Mouse (Mus musculus): Measurements from ENCODE around the gene AC140267.1.

AC140267.1 gene

GRCm38 (mm10) chr15:80235535-80235934 lies at the start of gene AC140267.1:
Gene AC140267.1, plus strand, starts transcription at chr15:80235835.
- no peak for DNase-seq (ENCODE audit: low read depth)

- DNase-seq (ENCODE audit: low read depth) = no peak
Measured at GRCm38 (mm10) chr15:80188927-80189326, 46.7 kb upstream of the AC140267.1 start.

GRCm38 (mm10) chr15:80190075-80190474 lies 45.6 kb upstream of the AC140267.1 start:
- no peak for DNase-seq (ENCODE audit: low read depth)

GRCm38 (mm10) chr15:80191585-80192245 lies 43.9 kb upstream of the AC140267.1 start:
- DNase-seq (ENCODE audit: low read depth) = no peak

GRCm38 (mm10) chr15:80192246-80192585 lies 43.4 kb upstream of the AC140267.1 start:
- DNase-seq (ENCODE audit: low read depth) = no peak

GRCm38 (mm10) chr15:80192847-80193246 lies 42.8 kb upstream of the AC140267.1 start:
- DNase-seq (ENCODE audit: low read depth) = no peak

GRCm38 (mm10) chr15:80199556-80199955 lies 36.1 kb upstream of the AC140267.1 start:
- DNase-seq (ENCODE audit: low read depth) = no peak

GRCm38 (mm10) chr15:80202111-80202775 lies 33.4 kb upstream of the AC140267.1 start:
- DNase-seq (ENCODE audit: low read depth) = no peak

GRCm38 (mm10) chr15:80203406-80203805 lies 32.2 kb upstream of the AC140267.1 start:
- DNase-seq (ENCODE audit: low read depth) = peak; percentile 51

- no peak for DNase-seq (ENCODE audit: low read depth)
Measured at GRCm38 (mm10) chr15:80206057-80206565, 29.5 kb upstream of the AC140267.1 start.

- no peak for DNase-seq (ENCODE audit: low read depth)
Measured at GRCm38 (mm10) chr15:80208446-80208845, 27.2 kb upstream of the AC140267.1 start.

- DNase-seq (ENCODE audit: low read depth) = no peak
Measured at GRCm38 (mm10) chr15:80213688-80214087, 21.9 kb upstream of the AC140267.1 start.

GRCm38 (mm10) chr15:80215716-80216479 lies 19.7 kb upstream of the AC140267.1 start:
- no peak for DNase-seq (ENCODE audit: low read depth)

- no peak for DNase-seq (ENCODE audit: low read depth)
Measured at GRCm38 (mm10) chr15:80216480-80216820, 19.2 kb upstream of the AC140267.1 start.

GRCm38 (mm10) chr15:80217476-80217875 lies 18.2 kb upstream of the AC140267.1 start:
- no peak for DNase-seq (ENCODE audit: low read depth)

GRCm38 (mm10) chr15:80219211-80219610 lies 16.4 kb upstream of the AC140267.1 start:
- DNase-seq (ENCODE audit: low read depth) = peak; percentile 53

- DNase-seq (ENCODE audit: low read depth) = no peak
Measured at GRCm38 (mm10) chr15:80219705-80220657, 15.7 kb upstream of the AC140267.1 start.

- DNase-seq (ENCODE audit: low read depth) = no peak
Measured at GRCm38 (mm10) chr15:80221031-80221430, 14.6 kb upstream of the AC140267.1 start.

GRCm38 (mm10) chr15:80223751-80224150 lies 11.9 kb upstream of the AC140267.1 start:
- no peak for DNase-seq (ENCODE audit: low read depth)

- peak; percentile 81 for DNase-seq (ENCODE audit: low read depth)
Measured at GRCm38 (mm10) chr15:80225208-80225607, 10.4 kb upstream of the AC140267.1 start.

- DNase-seq (ENCODE audit: low read depth) = peak; percentile 66
Measured at GRCm38 (mm10) chr15:80225796-80226195, 9.8 kb upstream of the AC140267.1 start.

All from c-Kit-positive CD71-negative TER-119-negative erythroid progenitor cells, embryonic 14.5 days (primary cell).